Mouse (Mus musculus) megakaryocyte, embryonic 14.5 days (primary cell): Measurements from ENCODE around the gene Hook2. TPM values are rescaled to one million over a fixed set of nuclear protein-coding genes. Genes with fewer than 3 reads are reported as not detected.
A peak's percentile ranks its signal among the peaks of the same experiment; 100 is the strongest.

ENCODE experiments used
- H3K27me3 ChIP-seq: replicated peaks from 2 replicates; pipeline ENCODE3; 2012; ENCODE audit warnings: inconsistent platforms
- H3K36me3 ChIP-seq: replicated peaks from 2 replicates; pipeline ENCODE3; 2012; ENCODE audit warnings: low read length, inconsistent platforms, mixed read lengths
- H3K4me1 ChIP-seq: 2 replicates; pipeline ENCODE4 v1.6.1; 2012; ENCODE audit warnings: inconsistent platforms
- H3K4me3 ChIP-seq: replicated peaks from 2 replicates; pipeline ENCODE3; 2012; ENCODE audit warnings: moderate library complexity, mild to moderate bottlenecking, inconsistent platforms
- H3K9me3 ChIP-seq: 2 replicates; pipeline ENCODE4 v1.6.1; 2012; ENCODE audit warnings: inconsistent platforms
- FLI1 ChIP-seq: IDR thresholded peaks from 2 replicates; pipeline ENCODE4 v1.6.1; 2012; ENCODE audit warnings: low read length, inconsistent platforms, mixed read lengths
- GATA1 ChIP-seq: IDR thresholded peaks from 3 replicates; pipeline ENCODE4 v1.6.1; 2012; ENCODE audit warnings: mixed read lengths, low read length, inconsistent platforms, borderline replicate concordance
- polyA plus RNA-seq: library from polyadenylated mRNA; stranded (reverse); fragments of >175 nt; gene quantifications from 2 replicates; pipeline ENCODE4 v1.2.3, GENCODE M21; 2012; ENCODE audit warnings: low replicate concordance; ENCODE audit not compliant: insufficient read depth

The Hook2 gene
- polyA plus RNA-seq, result 7.3 and 8.9 TPM in 2 replicates

DNA sequence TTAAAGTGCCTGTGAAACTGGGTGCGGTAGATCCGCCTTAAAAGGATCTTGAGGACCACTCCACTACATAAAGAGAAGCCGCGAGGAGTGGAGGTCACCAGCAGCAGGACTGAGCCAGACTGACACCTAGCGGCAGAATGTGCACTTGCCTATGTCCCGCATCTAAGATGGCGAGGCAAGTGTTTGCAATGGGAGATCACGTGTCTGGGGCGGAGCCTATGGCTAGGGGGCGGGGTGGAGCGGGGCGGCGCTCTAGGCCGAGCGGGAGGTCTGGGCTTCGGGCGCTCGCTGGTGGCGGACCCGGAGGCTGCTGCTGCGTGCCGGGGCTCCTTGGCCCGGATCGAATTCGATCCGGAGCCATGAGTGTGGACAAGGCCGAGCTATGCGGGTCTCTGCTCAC lies at the start of gene Hook2:
TSS of gene Hook2 (plus strand) at position 255 of the 400 bp plus-strand sequence.
- H3K4me1 ChIP-seq, result peaks cover 60% of the 10 kb centered on the region
- TF ChIP-seq GATA1 (no peak), FLI1 (no peak)
- H3K4me3 ChIP-seq, result peak within 1 kb of the TSS; percentile 97

DNA sequence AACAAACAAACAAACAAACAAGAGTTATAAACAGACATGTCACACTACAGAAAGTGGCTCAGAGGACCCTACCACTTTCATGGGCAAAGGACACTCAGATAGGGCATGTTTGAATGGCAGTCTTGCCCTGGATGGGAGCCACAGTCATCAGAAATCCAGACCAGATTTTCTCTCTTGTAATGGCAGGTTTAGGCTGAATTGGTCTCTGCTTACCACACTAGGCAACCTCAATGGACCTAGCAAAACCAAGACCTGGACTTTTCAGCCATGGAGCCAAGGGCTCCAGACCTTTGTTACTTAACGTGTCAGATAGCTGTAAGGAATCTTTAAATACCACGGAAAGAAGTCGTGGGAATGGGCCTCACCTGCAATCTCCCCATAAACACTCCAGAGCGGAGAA lies 46.7 kb upstream of the Hook2 start:
- Histone ChIP-seq H3K4me3 (no peak overlapping the region), H3K36me3 (no peaks in the 10 kb centered on the region), H3K27me3 (peaks cover 68% of the 10 kb centered on the region), H3K4me1 (peaks cover 30% of the 10 kb centered on the region), H3K9me3 (no peaks in the 10 kb centered on the region)
- TF ChIP-seq FLI1 (no peak), GATA1 (no peak)

More for the DNA sequence above, at the start of gene Hook2:
- peaks cover 10% of the 10 kb centered on the region for H3K36me3 ChIP-seq
- H3K27me3 ChIP-seq, result no peaks in the 10 kb centered on the region
- no peaks in the 10 kb centered on the region for H3K9me3 ChIP-seq

DNA sequence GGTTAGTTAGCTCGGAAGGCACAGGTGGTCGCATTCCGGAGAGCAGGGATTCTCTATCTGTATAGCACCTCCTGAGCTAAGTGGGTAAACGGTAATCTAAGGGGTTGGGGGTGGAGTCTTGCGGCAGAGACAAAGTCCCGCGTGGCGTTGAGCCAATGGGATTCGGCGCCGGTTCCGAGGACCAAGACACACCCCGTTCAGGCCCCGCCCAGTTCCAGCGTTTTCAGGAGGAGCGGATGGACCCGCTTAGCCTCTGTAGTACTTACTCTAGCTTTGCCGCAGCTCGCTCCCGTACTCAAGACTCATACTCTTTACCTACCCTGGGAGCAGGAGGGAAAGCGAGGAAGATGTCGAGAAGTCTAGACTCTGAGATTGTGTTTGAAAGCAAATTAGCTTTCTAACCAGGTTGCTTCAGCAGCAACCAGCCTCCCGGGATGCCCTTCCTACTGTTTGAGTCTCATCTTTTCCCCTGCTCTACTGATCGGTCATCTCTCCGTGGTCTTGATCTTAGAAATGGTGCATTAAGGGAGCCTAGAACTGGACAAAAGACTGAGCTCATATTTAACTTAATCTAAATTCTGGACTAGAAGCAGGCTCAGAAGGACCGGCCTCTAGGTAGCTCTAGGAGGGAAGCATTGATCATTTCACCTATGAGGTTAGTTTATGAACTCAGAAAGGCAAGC lies 45.8 kb upstream of the Hook2 start:
- peaks cover 69% of the 10 kb centered on the region for H3K27me3 ChIP-seq

DNA sequence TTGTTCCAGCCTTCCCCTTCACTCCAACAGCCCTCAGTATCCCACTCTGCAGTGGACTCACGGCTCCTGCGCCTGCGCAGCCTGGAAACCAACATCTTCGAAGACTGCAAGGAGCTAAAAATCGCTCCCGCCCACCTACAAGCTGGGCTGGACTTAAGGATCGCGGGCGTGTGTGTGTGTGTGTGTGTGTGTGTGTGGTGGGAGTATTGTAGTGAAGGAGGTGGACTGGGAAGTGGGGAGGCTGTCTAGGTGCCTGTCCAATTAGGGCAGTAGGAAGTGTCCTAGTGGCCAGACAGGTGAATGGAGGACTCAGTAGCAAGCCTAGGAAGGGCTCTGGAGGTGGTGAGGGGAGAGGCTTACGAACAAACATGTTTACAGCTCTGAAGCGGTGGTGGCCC lies 45.2 kb upstream of the Hook2 start:
- Histone ChIP-seq H3K27me3 (peaks cover 73% of the 10 kb centered on the region), H3K4me3 (peak overlapping the region; percentile 14), H3K36me3 (no peaks in the 10 kb centered on the region), H3K9me3 (no peaks in the 10 kb centered on the region), H3K4me1 (peaks cover 30% of the 10 kb centered on the region)
- no peak for TF ChIP-seq FLI1
- TF ChIP-seq GATA1, result no peak

More for the DNA sequence above, 45.8 kb upstream of the Hook2 start:
- TF ChIP-seq GATA1, result no peak
- TF ChIP-seq FLI1, result no peak
- Histone ChIP-seq H3K4me3 (peak overlapping the region; percentile 53), H3K36me3 (no peaks in the 10 kb centered on the region), H3K9me3 (no peaks in the 10 kb centered on the region), H3K4me1 (peaks cover 30% of the 10 kb centered on the region)

DNA sequence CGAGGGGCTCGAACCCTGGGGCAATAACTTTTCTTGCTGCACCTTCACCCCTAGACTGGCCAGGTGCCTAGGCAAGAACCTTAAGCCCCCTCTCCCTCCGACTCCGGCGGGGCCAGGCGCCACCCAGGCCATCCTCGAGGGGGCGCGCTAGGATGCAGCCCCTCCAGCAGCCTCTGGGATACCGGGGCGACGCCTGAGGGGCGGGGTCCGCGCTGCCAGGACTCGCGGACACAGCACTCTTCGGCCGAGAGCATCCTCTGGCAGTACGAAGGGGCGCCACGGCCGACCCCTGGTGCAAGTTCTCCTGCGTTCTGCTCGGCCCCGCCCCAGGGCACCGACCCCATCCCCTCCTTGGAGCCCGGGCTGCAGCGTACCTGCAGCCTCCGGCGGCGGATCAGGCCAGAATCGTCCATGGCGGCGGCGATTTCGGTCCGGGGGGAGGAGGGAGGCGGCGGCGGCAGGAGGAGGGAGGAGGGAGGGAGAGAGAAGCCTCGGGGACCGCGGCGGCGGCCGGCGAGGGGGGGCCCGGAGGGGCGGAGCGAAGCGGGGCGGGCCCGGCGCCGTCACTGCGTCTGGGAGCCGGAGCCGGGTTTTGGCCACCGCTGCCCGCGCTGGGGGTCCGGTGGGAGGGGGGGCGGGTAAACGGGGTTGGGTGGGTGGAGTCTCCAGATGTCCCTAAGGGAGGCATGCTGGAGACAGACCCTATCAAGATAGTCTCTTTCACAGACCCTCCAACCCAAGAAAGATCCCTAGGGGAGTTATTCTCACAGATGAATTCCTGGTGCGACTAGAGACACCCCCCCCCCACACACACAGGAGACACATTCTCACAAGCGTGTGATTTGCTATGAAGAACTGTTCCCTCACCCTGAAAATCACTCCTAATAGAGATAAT lies 44.5 kb upstream of the Hook2 start:
- Histone ChIP-seq H3K9me3 (no peaks in the 10 kb centered on the region), H3K27me3 (peaks cover 73% of the 10 kb centered on the region), H3K4me3 (peak overlapping the region; percentile 65), H3K4me1 (peaks cover 30% of the 10 kb centered on the region), H3K36me3 (no peaks in the 10 kb centered on the region)
- TF ChIP-seq GATA1 (no peak), FLI1 (no peak)

DNA sequence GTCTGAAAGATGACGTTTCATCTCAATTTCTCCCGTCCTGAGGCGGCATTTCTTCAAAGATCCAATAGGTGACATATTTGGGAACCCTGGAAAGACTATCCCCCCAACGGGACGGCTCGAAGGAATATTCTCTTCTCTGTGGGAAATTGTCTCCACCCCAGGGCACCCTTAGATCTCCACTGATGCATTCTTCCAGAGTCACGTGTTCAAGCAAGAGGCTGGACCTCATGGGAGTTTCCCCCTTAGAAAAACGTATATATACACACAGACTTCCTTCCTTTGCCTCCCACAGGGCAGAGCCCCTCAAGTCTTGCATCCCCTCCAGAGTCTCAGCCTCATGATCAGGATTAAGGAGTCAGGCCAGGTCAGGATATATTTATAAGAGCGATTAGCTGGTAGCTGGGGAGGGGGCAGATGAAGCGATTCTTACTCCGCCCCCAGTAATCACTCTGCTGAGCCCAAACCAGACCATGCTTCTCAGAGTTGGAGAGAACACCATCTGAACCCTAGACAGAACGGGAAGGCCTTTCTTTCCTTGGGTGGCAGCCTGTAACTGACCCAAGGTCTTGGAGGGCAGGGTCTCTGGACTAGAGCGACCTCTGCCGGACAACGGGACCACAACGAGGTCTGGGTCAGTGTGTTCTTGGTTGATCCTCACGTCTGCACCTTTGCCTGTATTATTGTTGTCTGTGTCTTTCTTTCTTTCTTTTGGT lies 43.7 kb upstream of the Hook2 start, which contains the start of gene Rtbdn:
TSS of gene Rtbdn (plus strand) at position 464 of the 713 bp plus-strand sequence.
- peaks cover 75% of the 10 kb centered on the region for H3K27me3 ChIP-seq
- H3K9me3 ChIP-seq, result no peaks in the 10 kb centered on the region
- H3K4me3 ChIP-seq, result peak within 1 kb of the TSS; percentile 65
- TF ChIP-seq FLI1 (no peak), GATA1 (no peak)
- H3K4me1 ChIP-seq, result peaks cover 30% of the 10 kb centered on the region
- H3K36me3 ChIP-seq, result no peaks in the 10 kb centered on the region

DNA sequence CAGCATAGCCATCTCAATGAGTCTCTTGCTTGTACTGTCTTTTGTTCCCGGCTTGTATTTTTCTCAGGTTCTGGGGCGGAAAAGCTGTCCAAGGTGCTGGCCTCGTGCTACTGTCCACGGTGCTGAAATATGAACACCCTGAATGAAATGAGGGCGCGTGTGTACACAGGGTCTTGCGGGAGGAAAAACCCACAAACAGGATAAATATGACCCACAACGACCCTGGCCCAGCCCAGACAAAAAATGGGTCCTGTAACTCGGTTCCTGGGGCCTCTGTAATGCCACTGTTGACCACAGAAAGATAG lies 43.2 kb upstream of the Hook2 start:
- Histone ChIP-seq H3K36me3 (no peaks in the 10 kb centered on the region), H3K4me3 (no peak overlapping the region), H3K27me3 (peaks cover 75% of the 10 kb centered on the region), H3K4me1 (peaks cover 30% of the 10 kb centered on the region), H3K9me3 (no peaks in the 10 kb centered on the region)
- TF ChIP-seq GATA1 (no peak), FLI1 (no peak)

DNA sequence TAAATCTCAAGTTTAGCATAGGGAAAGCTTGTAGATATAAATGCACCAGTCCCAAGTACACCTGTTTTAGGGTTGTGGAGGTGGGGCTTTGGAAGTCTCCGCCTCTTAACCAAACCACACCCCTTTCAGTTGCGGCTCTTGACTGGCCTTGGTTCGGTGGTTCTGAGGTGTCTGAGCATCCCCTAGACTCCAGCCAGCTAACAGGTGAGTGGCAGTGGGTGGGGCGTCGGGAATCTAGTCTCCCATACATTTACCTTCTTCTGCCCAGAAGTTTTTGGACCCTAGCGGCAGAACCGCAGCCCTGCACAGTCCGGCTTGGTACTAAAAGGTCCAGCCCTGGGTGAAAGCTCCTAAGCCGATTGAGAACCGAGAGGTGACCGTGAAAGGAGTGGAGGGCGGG lies 40.6 kb upstream of the Hook2 start:
- H3K36me3 ChIP-seq, result no peaks in the 10 kb centered on the region
- peaks cover 69% of the 10 kb centered on the region for H3K27me3 ChIP-seq
- H3K4me3 ChIP-seq, result no peak overlapping the region
- TF ChIP-seq GATA1 (no peak), FLI1 (no peak)
- no peaks in the 10 kb centered on the region for H3K9me3 ChIP-seq
- peaks cover 32% of the 10 kb centered on the region for H3K4me1 ChIP-seq

DNA sequence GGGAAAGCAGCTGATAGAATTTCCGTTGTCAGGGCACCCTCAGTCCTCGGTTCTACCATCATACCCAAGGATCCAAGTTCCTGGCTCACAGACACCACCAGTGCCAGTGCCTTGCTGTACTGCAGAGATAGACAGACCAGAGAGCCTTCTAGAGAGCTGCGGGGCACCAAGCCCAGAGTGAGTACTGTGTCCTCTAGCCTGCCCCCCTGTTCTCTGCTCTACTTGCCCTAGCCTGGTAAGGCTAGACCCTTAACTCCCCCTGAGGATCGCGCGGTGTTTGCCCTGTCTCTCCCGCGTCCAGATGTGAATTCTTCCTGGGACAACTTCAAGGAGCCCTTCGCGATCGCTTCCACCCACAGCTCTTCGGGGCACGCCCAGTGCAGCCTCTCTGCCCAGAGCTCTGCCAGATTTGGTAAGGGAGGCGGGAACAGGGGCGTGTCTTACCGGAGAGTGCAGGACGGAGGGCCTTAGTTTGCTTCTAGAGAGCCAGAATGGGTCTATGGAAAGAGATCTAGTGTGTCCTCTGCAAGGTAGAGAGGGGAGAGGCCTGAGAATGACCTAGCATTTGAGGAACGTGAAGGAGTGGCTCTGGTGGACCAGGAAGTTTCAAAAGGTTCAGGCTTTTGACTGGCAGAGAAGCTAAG lies 37.7 kb upstream of the Hook2 start:
- Histone ChIP-seq H3K36me3 (peaks cover 20% of the 10 kb centered on the region), H3K27me3 (peaks cover 42% of the 10 kb centered on the region), H3K4me1 (peaks cover 9% of the 10 kb centered on the region), H3K4me3 (peak overlapping the region; percentile 80), H3K9me3 (no peaks in the 10 kb centered on the region)
- TF ChIP-seq FLI1, result no peak
- TF ChIP-seq GATA1, result no peak

DNA sequence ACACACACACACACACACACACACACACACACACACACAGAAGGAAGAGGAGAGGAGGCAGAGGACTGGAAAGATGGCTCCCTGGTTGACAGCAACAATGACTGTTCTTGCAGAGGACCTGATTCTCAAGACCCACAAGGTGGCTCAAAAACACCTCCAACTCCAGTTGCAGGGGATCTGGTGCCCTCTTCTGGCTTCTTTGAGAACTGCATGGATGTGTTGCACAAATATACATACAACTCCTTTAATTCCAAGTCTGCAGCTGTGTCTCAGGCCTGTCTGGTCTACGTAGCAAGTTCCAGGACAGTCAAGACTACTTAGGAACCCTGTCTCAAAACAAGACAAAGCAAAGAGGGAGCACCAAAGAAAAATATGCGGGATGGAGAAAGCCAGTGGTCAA lies 33.6 kb upstream of the Hook2 start:
- no peak for TF ChIP-seq FLI1
- no peak for TF ChIP-seq GATA1
- H3K36me3 ChIP-seq, result peaks cover 50% of the 10 kb centered on the region

More for the DNA sequence above, 33.6 kb upstream of the Hook2 start:
- Histone ChIP-seq H3K4me1 (peaks cover 9% of the 10 kb centered on the region), H3K9me3 (no peaks in the 10 kb centered on the region), H3K27me3 (peaks cover 14% of the 10 kb centered on the region), H3K4me3 (no peak overlapping the region)
